Mouse (Mus musculus) urinary bladder, postnatal 14 days (tissue): Measurements from ENCODE around the gene Tex13c1.

Source experiments
- DNase-seq: peaks from one replicate; pipeline ENCODE4 v3.0.0; 2021; ENCODE audit warnings: low spot score

The Tex13c1 gene

DNA sequence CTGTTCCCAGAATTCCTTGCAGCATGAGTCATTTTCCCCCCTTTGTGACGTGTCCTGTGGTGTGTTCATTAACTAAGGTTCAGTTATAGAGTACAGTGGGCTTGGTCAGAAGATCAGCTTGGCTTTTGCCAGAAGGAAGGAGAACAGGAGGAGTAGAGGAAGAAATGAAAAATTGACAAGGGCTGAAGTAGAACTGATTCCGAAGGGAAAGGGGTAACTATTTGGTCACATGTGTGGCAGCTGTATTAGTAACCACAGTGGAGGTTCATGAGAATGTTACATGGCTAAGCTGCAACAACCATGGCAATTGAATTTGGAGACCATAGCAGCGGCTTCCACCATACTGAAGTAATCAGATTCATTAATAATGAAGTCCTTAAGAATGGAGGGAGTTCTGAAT, at the start of gene Tex13c1:
Gene Tex13c1, plus strand, starts transcription at position 301 of the 400 bp plus-strand sequence.
- no peak for DNase-seq
